Mouse (Mus musculus) spleen, embryonic (tissue): ENCODE measurements at regions not wholly inside any gene's neighbourhood (a gene's known extent, or its start where the extent isn't known, plus 50 kb on each side); places are given as distances from the start of the nearest gene placed in this dataset.

ENCODE experiments used
- CTCF ChIA-PET: fragments of 350-600 bp; sonication (Branson Sonifier 250); formaldehyde crosslinking; loops from one replicate; lab custom pipeline; 2022; lab: Charles Lee

DNA sequence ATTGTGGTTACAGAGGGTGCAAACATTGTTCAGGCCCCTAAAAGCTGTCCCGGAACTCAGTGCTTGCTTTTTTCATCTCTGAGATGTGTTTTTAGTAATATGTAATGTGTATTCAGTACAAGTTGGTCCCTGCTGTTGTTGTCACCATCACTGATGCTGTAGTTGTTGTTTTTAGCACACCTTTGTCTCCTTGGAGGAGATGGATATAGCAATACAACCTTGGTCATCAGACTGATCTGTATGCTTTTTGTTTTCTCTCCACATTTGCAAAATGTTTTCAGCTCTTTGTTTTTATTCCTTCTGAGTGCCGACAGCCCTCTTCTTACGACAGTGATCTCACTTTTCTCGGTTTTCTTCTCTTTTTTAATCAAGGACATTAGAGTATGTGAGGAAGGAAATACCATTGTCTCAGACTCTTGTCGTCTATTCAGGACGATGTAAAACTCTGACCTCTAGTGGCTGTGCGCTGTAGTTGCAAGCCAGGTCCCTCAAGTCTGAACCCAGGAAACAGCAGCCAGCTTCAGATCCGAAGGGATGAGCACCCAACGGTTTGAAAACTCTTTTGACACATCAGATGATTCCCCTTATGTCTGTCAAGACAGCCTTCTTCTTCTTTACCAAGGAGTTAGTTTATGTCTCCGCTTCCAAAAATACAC lies 209.1 kb upstream of the Ttc29 start:
- CTCF ChIA-PET = interaction anchor here (0.7 kb wide), 1 partner anchor 8 kb away, joined by 3 read pairs; no protein-coding TSS in a partner anchor

DNA sequence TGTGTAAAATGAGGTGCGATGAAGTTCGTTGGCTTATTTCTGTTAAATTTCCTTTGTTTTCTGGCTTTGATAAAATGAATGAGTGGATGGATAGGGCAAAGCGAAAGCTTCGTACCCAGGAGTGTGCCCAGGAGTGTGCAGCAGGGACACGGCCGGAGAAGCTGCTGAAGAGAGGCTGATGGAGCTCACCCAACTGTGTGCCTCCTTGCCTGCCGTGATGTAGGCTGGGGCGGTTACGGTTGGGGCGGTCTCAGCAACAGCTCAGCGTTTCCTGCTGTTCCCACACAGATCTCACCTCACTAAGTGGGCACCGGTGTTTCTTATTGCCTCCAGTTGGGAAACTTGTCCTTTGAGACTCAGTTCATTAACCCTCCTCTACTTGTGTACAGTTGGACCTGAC lies 208.2 kb upstream of the Ttc29 start:
- CTCF ChIA-PET = no interaction called here

DNA sequence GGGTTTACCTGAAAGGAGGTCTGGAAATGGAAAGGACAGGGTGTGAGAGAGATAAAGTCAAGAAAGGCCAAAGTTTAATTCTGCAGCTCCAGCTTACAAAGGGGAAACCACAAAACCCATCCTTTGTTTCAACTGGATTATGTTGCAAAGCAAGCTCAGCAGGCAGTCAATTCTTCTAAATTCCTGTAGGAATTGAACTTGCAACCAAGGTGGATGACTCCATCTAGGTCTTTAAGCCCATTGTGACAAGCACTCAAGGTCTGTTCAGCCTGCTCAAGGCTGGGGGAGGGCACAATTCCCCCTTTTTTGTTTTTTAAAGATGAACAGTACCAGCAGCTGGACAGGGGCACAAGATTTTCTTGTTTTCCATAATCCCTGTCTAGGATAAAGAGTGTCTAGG lies 200.0 kb upstream of the Ttc29 start:
- CTCF ChIA-PET = no interaction called here

DNA sequence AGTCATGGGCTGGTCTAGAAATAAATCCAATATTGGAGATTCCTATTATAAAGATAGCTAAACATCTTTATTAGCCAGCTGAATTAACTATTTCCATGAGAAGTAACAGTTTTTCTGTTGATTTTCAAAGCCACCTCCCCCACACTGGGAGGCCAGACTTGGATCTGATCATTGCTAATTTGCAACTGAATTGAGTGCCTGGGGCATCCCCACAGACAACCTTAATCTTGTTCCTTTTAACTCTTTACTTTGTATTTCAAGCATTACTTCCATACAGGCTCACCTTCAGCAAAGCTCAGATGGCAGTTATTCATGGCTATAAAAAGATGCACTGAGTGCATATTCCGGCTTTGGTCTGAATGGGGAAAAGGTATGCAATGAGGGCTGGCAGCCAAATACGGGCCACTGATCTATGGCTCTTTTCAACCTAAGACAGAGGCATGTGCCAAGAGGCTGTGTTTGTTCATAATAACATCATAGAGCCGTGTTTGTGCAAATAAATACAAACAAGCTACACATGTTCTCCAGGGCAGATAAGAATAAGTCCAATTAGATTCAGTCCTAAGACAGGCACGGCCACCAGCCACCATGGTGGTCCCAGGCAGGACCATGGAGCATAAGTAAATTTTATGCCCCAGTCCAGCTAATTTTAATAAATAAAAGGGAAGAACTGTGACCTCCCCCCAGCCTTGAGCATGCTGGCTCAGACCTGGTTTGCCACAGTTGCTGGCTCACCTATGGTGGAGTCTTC lies 194.5 kb upstream of the Ttc29 start:
- CTCF ChIA-PET = no interaction called here

DNA sequence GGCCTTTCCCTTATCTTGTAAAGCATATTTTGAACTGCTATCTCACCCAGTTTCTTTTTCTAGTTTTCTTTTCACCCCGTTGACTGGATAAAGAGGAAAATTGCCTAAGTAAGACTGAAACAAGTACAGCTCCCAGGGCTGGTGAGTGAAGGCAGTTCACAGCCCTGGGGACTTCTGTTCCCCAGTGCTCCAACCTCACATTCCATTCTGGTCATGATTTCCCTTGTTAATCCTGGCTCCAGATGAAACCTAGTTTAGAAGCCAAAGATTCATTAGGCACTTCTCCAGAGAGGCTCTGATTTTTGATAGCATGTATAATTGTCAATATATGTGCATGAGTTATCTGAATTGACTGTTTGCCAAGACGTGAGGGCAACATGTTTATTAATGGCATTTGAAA lies 191.6 kb upstream of the Ttc29 start:
- CTCF ChIA-PET = no interaction called here

DNA sequence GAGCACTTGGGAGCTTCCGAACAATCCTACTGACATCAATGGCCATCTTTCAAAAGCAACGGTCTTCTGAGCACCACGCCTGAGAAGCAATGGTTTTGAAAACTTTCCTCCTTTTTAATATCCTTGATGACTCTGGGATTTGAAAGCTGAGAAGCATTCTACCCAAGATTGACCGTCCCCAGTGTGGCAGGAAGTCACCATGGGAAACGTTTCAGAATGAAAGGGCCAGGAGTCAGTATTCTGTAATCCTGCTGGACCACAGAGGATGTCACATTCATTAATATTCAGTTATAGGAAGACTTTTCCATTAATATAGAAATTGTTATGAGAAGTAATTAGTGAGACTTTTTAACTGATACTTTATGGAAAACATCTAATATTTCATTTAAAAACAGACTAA lies 190.1 kb upstream of the Ttc29 start:
- CTCF ChIA-PET = no interaction called here

DNA sequence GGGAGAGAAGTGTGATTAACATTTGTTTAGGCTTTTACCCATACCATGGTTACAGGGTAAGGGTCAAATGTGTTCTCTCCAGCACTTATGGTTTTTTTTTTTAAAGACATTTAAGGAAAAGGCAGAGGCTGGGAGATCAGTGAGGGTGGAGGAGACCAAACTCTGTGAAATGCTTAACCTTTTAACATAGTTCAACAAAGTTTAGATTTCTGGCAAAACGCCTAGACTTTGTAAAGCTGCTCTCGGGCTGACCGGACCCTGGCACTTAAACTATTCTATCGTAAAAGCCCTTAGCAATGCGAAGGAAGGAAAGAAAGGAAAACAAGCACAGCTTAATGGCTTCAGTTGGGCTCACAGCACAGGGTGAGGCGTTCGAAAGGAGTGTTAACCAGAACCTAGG lies 189.6 kb upstream of the Ttc29 start:
- CTCF ChIA-PET = no interaction called here

DNA sequence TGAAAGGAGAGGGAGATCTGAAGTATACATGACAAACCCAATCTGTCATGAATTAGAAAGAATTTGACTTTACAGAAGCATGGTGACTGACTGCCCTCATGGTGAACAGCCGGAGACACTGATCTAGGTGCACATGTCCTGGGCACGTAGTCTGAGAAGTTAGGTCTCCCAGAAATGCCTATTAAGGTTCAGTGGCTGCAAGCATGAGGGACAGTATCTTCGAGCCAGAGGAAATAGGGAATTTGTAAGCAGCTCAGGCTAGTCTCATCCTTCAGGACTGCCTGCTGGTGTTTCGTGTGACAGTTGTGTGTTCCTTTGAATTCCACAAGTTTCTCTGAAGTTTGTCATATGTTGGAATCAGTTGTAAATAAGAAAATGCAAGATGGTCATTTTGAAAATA lies 189.2 kb upstream of the Ttc29 start:
- CTCF ChIA-PET = no interaction called here

DNA sequence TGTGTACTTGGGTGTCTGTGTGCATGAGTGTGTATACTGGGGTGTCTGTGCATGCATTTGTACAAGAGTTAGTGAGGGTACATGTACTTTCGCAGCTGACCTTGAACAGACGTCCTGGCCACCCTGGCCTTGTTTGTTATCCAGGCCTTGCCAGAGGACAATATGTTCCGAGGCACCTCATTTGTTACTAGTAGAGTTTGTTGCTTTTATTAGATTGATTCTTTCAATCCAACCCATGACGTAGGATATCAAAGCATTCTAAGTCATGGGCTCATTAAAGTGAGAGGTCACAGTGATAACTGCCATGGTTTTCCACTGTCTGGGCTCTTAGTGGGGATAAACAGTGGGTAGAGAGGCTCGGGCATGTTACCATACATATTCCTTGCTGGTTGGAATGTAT lies 188.1 kb upstream of the Ttc29 start:
- CTCF ChIA-PET = no interaction called here

DNA sequence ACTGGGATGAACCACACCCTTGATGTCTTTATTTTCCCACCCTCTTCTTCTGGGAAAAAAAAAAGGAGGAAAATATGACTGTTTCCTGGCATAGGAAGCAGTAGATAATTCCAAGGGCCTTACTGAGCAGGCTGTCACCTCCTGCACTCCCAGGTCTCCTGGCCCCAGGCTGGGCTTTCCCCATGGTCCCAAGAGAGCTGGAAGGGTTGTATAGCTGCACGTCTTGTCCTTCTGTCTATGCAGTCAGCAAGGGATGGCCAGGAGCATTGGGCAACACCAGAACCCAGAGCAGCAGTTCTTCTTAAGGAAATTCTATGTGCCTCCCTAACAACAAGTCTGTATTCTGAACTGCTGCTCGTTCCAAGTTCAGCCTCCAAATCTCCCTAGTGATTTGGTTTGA lies 185.7 kb upstream of the Ttc29 start:
- CTCF ChIA-PET = no interaction called here

DNA sequence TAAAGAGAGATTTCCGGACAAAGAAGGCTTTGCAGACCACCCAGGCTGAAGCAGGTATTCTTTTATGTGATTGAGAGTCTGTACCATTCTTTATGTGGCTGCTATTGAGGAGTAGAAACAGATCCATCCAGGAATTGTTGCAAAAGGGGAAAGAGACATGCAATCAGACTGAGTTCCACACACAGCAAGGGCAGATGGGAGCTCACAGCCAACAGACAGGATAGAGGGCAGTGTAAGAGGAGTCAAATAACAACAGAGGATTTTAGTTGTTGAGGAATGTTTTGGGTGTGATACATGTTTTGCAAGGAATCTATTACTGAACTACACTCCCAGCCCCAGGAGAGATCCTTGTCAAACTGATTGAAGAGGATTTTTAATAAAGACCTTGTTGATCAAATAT lies 184.2 kb upstream of the Ttc29 start:
- CTCF ChIA-PET = no interaction called here

DNA sequence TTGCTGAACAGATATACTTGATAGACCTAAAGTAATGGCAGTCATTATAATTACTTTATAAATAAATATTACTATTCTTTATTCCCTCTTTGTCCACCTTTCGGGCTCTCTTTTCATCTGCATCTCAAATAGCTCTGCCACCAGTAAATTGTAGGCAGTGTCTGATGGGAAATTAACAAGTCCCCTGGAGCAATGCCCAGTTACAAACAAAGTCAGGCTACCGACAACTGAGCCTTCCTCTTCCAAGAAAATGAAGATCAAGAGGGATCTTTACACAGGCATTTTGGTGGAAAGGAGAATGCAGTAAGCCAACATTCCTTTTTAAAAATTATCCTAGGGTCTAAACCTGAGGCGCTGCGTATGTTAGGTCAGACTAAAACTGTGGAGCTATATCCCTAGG lies 181.3 kb upstream of the Ttc29 start:
- CTCF ChIA-PET = no interaction called here

DNA sequence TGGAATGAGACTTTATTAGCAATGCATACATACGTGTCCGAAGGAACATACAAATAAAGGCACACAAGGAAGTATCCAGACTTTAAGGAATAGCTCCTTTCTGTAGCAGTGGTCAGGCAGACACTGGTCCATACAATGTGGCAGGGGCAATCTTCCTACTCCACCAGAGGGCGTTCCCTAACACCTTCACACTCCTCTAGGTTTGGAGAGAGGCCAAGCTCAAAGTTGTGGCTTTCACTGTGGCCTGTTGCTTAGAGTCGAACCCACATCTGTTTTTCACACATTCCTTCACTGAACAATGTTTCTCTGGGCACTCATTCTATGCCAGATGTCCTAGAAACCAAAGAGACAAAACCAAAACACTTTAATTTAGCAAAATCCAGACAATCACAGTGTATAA lies 178.4 kb upstream of the Ttc29 start:
- CTCF ChIA-PET = no interaction called here

DNA sequence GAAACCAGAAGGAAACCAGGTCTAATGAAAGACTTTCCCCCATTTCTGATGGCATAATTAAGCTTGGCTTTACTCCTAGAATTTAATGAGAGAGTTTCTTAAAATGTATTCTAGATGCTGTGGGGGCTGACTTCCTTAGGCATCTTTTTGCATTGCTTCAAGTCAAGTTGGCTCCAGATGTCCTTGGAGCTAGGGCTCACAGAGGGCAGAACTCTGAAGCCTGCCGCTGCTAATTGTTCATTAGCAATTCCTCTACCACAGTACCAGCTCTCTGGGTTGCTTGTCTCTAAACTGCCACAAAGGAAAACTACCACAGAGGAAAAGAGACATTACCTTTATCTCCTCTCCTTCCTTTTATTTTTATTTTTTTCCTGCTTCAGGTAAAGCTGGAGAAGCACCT lies 175.9 kb upstream of the Ttc29 start:
- CTCF ChIA-PET = no interaction called here

DNA sequence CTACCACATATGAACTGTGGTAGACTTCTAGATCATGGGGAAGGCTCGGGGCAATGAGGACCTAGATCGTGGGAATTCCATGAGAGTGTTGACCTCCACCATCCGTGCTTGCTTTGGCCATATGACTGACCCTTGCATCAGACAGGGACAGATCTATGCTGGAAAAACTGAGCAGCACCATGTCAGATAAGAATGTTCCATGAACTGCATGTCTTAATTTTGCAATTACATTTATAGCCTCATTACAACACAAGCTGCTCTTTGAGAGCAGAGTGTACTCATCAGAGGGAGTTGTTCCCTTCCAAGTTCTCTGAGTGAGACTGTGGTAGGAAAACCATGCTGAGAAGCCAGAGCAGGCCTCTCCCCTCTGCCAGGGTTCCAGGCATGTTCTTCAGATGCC lies 166.4 kb upstream of the Ttc29 start:
- CTCF ChIA-PET = no interaction called here

DNA sequence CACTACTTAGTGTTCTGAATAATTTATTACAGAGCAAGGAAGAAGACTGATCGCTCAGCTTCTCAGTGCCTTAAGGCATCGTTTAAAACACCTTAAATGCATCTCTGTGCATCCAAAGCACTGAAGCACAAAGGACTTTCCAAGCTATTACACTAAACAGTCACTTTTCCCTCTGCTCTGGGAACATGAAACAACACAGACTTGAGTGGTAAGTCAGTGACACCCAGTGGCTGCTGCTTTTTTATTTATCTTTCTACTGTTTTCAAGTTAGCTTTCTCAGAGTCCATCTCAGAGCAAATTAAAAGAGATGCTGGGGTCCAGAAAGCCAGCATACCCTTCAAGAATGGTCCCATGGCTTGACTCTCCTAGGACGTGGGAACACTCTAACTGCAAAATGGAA lies 162.3 kb upstream of the Ttc29 start:
- CTCF ChIA-PET = no interaction called here

DNA sequence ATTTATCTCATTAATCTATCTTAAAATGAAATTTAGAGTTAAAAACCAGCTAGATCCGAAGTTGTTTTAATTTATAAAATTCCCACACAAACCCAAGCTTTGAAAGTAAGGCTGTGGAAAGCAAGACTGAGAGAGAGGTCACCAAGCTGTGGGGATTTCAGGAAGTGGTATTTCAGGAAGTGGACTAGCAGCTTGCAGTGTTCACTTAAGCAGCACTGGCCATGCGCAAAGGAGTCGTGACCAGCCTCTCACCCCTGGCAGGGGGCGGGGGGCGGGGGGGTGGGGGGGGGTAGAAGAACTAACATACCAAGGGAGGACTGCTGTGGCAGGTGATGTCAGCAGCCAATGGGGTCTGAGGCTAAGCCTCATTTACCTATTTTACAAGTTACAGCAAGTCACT lies 158.7 kb upstream of the Ttc29 start:
- CTCF ChIA-PET = no interaction called here

DNA sequence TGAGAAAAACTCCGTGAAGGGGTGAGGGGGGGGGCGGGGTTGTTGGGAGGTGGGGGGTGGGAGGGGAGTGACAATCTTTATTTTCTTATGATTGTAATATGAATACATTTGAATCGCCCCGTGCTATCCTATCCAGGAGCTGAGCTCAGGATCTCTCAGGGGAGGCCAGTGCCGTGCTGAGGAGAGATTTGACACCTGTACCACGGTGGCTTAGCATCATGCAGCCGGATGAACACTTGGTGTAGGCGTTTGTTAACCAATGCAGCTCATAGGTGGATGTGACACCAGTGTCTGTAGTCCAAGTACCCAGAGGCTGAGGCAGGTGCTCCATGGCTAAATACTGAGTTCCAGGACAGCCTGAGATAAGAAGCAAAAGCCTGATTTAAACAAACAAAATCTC lies 158.2 kb upstream of the Ttc29 start:
- CTCF ChIA-PET = no interaction called here

DNA sequence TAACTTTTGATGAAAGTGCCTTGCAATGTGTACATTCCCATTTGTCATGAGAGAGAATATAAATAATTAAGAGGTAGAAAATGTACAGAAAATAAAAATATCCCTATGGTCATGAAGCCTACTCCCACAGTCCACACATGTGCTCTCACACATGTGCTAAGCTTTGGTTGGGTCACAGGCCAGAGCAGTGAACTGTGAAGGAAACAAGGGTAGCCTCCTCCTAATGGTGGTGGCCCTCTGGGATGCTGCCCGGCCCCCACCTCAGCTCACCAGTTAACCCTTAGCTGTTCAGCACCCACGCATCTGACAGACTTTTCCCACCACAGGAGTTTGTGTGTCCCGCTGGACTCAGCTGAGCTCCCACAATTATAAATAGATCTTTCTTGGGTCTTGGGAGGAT lies 157.6 kb upstream of the Ttc29 start:
- CTCF ChIA-PET = no interaction called here

DNA sequence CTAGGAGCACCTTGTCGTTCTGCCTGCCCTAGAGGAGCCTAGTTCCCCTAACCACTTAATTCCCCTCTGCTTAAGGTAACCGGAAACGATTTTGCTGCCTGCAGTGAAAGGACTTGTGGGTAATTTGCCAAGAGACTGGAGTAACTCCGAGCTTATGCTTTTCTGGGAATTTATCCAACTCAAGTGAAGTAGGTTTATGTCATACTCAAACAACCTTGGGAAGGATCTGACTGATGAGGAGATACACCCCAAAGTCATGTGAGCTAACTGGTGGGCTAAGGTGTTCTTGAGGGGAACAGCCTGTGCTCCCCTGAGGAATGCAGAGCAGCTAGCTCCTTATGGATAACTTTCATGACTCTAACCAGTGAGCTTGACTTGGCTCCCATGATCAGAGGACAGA lies 155.7 kb upstream of the Ttc29 start:
- CTCF ChIA-PET = no interaction called here

DNA sequence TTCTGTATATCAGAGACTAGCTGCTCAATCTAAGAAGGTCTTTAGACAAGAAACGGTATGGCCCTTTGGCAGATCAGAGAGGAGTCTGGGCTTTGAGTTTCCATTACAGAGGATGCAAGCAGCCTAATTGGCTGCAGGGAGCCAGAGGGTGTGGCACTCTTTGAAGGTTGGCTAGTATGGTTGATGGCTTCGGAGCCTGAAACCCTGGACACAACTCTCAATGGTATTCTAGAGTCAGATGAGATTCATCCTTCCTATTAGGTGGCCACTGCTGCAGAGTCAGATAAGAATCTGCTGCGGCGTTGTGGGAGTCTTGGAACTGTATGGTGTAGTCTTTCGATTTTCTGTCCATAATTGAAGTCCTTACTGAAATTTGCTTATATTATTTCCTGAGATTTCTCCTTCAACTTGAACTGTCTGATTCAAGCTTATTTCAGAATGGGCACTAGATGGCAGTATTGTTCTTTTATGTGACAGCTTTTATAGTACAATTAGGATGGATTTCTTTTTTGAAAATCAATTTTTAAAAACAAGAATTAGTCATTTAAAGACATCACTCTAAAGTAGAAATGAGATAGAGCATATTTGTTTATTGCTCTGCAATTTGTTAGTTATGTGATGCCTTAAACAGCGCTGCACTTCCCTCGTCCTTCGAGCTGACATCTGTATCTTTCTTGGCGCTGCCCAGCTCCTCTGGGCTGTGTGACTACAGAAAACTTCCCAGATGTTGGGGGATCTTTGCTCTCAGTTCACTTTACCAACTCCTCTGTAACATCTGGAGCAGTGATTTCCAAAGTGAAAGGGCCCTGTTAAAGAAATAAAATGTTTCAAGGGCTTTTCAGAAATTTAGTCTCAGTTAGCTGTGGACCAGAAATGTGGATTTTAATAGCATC lies 151.0 kb upstream of the Ttc29 start:
- CTCF ChIA-PET = interaction anchor here (0.7 kb wide), 1 partner anchor 585 kb away, joined by 5 read pairs; no protein-coding TSS in a partner anchor

DNA sequence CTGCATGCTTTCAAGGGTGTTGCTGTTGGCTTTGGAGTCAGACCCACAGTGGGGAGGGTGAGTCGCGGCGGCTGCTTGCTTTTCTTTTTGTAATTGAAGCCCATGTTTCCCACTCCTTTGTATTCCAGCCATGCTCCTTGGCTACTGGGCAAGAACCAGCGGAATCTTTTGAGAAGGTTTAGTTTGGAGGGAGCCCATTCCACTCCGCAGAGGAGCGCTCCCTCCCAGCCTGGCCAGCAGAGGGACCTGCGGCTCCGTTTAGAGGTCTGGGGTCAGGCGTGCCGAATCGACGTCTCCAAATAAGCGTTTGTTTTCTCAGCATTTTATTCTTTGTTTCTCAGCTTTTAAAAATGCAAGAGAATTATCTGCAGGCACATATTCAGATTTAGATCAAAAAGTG lies 149.6 kb upstream of the Ttc29 start:
- CTCF ChIA-PET = no interaction called here

DNA sequence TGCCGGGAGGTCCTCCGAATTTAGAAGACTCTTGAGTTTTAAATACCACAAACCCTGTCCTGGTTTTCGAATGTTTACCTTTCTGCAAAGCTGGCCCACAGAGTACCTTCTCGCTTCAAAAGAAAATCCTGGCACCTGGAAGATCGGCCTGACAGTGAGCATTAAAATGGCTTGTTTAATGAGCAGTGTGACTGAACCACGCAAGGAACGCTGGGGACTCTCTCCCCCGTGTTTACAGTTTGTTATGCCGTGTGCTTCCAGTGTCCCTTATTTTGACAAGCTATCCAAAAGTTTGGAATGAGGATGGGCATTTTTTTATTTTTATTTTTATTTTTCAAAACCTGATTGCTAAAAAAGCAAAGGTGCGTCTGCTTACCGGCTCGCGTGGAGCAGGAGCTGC lies 148.9 kb upstream of the Ttc29 start:
- CTCF ChIA-PET = no interaction called here
